Mouse (Mus musculus): ENCODE results near the gene Nisch. TPM values are rescaled to one million over a fixed set of nuclear protein-coding genes. Genes with fewer than 3 reads are reported as not detected.

Nisch gene
- 394 and 407 TPM in 2 replicates for polyA plus RNA-seq (2015; fragmentation: Nextera tagmentation; extraction: Ambion mirVana)

DNA sequence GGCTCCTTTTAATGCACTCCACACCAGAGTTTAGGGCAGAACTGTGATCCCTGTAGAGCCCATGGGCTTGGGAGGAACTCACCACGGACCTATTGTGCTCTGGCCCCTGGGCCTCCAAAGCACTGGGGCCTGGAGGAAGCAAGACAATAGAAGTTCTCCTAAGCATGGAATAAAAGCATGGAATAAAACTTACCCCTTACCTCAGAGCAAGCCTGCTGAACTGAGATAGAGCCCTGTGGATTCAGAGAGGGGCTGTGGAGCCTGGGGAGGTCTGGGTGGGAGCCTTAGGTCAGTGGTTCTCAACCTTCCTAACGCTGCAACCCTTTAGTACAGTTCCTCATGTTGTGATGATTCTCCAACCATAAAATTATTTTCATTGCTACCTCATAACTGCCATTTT is at the start of gene Nisch:
Gene Nisch, minus strand, starts transcription at position 101 of the 400 bp plus-strand sequence.
- Histone ChIP-seq H3K4me1 (peaks cover 30% of the 10 kb centered on the region), H3K4me3 (replicated peaks) (no peak within 1 kb of the TSS; the same call in 1 of the 2 replicates), H3K27ac (replicated peaks) (0 out of 2 replicates have a peak within 1 kb of the TSS, but pooled peaks have one; percentile 17), H3K36me3 (no peaks in the 10 kb centered on the region), H3K9ac (no peak within 1 kb of the TSS), H3K27me3 (no peaks in the 10 kb centered on the region; the same call in 1 of the 2 replicates), H3K4me2 (replicated peaks) (peak within 1 kb of the TSS; percentile 24), H3K9me3 (replicated peaks) (no peaks in the 10 kb centered on the region)
- no peak for ATAC-seq (ENCODE audit: insufficient number of reproducible peaks, low FRiP score, low TSS enrichment, low read depth)
- 66% methylated on average over 2 of the region's 2 CpGs for WGBS

DNA sequence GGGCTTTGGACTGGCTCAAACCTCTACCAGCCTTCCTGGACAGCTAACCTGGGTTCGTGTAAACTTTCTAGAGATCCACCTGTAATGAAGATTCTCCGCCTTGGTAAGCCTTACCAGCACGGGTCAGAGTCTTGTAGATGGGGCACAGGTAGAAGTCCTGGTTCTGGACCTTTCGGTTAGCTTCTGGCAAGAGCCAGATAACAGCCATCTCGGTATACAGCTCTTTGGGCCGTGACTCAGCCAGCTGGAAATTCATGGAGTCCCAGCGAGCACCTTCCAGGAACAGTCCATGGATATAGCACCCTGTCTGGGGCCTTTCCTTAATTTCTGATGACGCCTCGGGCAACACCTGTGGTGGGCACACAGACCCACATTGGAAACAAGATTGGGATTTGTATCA is 44.2 kb upstream of the Nisch start:
- Histone ChIP-seq H3K4me1 (no peaks in the 10 kb centered on the region), H3K27me3 (no peaks in the 10 kb centered on the region), H3K9me3 (replicated peaks) (no peaks in the 10 kb centered on the region), H3K4me2 (replicated peaks) (no peak overlapping the region), H3K27ac (replicated peaks) (no peak overlapping the region), H3K9ac (no peak overlapping the region), H3K4me3 (replicated peaks) (no peak overlapping the region), H3K36me3 (peaks cover 68% of the 10 kb centered on the region)
- no peak for ATAC-seq (ENCODE audit: insufficient number of reproducible peaks, low FRiP score, low TSS enrichment, low read depth)
- WGBS: 95% methylated on average over 9 of the region's 9 CpGs

DNA sequence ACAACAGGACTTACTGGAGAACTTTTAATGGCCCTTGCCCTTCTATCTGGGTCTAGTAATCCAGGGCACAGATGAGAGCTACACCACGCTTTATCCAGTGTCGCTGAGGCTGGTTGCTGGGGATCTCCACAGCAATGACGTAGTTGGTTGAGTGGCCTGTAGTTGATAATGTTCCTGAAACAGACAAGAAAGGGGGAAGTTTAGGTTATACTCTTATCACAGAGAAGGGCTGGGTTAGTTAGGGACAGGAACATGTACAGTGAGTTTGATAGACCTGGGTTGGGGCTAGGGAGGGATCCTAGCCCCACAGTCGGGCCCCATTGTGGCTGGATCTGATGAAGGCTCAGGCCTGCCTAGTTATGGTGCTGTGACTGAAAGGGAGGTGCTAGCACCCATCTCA is 43.6 kb upstream of the Nisch start:
- H3K9ac ChIP-seq: no peak overlapping the region
- H3K27ac ChIP-seq (replicated peaks): no peak overlapping the region
- no peaks in the 10 kb centered on the region for H3K9me3 ChIP-seq (replicated peaks)
- H3K4me2 ChIP-seq (replicated peaks): no peak overlapping the region
- WGBS: 95% methylated on average over 4 of the region's 4 CpGs
- peaks cover 73% of the 10 kb centered on the region for H3K36me3 ChIP-seq
- no peak for ATAC-seq (ENCODE audit: insufficient number of reproducible peaks, low FRiP score, low TSS enrichment, low read depth)
- no peak overlapping the region for H3K4me3 ChIP-seq (replicated peaks)
- H3K27me3 ChIP-seq: no peaks in the 10 kb centered on the region
- no peaks in the 10 kb centered on the region for H3K4me1 ChIP-seq

DNA sequence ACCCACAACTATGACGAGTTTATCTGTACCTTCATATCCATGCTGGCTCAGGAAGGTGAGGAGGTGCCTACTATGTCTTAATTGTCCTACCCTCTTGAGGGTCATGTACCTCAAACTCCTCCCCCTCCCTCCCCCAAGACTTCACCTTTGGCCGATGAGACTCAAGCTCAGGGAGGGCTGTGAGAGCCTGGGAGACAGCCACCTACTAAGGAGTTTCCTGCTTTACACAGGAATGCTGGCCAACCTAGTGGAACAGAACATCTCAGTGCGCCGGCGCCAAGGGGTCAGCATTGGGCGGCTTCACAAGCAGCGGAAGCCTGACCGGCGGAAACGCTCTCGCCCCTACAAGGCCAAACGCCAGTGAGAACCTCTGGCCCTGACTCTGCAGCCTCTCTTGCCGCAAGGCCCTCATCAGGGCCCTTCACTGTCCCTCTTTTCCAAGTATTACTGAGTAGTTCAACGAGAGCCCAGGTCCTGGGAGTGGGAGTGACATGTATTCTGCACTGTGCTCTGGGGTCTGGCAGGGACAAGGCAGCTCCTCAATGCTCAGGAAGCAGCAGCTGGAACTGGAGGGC is 41.8 kb upstream of the Nisch start:
- Histone ChIP-seq H3K27ac (replicated peaks) (no peak overlapping the region), H3K9ac (no peak overlapping the region), H3K9me3 (replicated peaks) (no peaks in the 10 kb centered on the region), H3K4me2 (replicated peaks) (no peak overlapping the region), H3K36me3 (peaks cover 91% of the 10 kb centered on the region), H3K4me3 (replicated peaks) (no peak overlapping the region), H3K27me3 (no peaks in the 10 kb centered on the region), H3K4me1 (no peaks in the 10 kb centered on the region)
- ATAC-seq (ENCODE audit: insufficient number of reproducible peaks, low FRiP score, low TSS enrichment, low read depth): no peak
- WGBS: 96% methylated on average over 14 of the region's 14 CpGs

DNA sequence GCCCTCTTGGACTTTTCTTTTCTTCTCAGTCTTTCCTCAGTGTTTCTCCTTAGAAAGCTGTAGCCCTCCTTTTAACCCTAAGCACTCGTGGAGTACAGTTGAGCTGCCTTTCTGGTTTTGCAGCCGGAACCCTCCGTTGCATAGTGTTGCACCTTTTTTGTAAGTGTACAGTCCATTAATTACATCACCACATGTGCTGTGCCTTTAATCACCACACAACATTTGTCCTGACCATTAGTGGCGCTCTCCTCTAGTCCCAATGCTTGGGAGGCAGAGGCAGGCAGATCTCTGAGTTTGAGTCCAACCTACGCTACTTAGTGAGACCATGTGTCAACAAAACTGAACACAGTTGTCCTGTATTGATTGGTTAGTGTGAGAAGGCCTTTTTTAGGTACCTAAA is 35.3 kb upstream of the Nisch start:
- no peaks in the 10 kb centered on the region for H3K27me3 ChIP-seq
- H3K4me2 ChIP-seq (replicated peaks): peak overlapping the region; percentile 68
- 87% methylated on average over 5 of the region's 5 CpGs for WGBS

DNA sequence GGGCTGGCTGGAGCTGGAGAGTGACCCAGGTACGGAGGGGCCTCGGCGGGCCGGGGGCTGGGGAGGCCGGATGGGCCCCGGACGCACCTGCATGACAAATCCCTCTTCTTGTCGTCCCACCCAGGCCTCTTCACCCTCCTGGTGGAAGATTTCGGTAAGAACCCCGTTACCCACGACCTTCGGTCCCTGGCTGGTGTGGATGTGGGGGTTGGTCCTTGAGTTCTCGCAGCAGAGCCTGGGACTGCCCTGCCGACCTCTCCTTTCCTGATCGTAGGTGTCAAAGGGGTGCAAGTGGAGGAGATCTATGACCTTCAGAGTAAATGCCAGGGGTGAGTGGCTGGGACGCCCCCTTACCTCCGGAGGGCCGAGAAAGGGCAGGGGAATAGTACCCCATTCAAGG is 34.9 kb upstream of the Nisch start:
- ATAC-seq (ENCODE audit: insufficient number of reproducible peaks, low FRiP score, low TSS enrichment, low read depth): no peak
- under 1% methylated on average over 18 of the region's 18 CpGs for WGBS

More for the DNA sequence above, 35.3 kb upstream of the Nisch start:
- Histone ChIP-seq H3K36me3 (peaks cover 45% of the 10 kb centered on the region), H3K9ac (peak overlapping the region; percentile 89), H3K9me3 (replicated peaks) (no peaks in the 10 kb centered on the region), H3K27ac (replicated peaks) (no peak overlapping the region), H3K4me1 (peaks cover 16% of the 10 kb centered on the region), H3K4me3 (replicated peaks) (peak overlapping the region; percentile 75)
- no peak for ATAC-seq (ENCODE audit: insufficient number of reproducible peaks, low FRiP score, low TSS enrichment, low read depth)

DNA sequence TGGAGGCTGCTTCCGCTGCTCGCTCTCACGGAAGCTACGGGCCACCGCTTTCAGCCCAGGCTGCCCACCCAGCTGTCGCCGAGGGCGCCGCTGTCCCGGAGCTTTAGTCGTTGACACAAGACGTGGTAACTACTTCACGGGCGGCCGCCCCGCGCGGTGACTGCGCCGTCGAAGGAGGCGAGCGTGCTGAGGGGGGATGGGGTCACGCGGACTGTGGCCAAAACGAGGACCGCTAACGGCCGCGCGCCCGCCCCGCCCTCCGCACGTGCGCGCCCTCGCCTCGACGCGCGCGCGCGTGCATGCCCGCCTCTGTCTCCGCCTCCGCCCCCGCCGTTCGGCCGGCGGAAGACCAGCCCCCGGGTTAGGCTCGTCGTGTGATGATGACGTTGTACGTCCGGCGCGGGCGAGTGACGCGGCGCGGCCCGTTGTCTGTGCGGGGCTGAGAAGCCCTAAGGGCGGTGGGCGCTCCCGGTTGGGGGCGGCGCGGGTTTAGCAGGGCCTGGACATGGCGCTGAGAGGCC is 34.4 kb upstream of the Nisch start, which contains the start of the genes Phf7 and Bap1:
Gene Phf7, minus strand, starts transcription at position 234 of the 521 bp plus-strand sequence.
Gene Bap1, plus strand, starts transcription at position 367 of the 521 bp plus-strand sequence.
- WGBS: under 1% methylated on average over 75 of the region's 75 CpGs
- ATAC-seq (ENCODE audit: insufficient number of reproducible peaks, low FRiP score, low TSS enrichment, low read depth): peak; percentile 93

More for the DNA sequence above, 34.9 kb upstream of the Nisch start:
- Histone ChIP-seq H3K4me2 (replicated peaks) (peak overlapping the region; percentile 68), H3K9ac (peak overlapping the region; percentile 89), H3K27ac (replicated peaks) (peak overlapping the region; percentile 94), H3K36me3 (peaks cover 40% of the 10 kb centered on the region), H3K27me3 (no peaks in the 10 kb centered on the region), H3K4me1 (peaks cover 16% of the 10 kb centered on the region), H3K9me3 (replicated peaks) (no peaks in the 10 kb centered on the region), H3K4me3 (replicated peaks) (peak overlapping the region; percentile 75)

DNA sequence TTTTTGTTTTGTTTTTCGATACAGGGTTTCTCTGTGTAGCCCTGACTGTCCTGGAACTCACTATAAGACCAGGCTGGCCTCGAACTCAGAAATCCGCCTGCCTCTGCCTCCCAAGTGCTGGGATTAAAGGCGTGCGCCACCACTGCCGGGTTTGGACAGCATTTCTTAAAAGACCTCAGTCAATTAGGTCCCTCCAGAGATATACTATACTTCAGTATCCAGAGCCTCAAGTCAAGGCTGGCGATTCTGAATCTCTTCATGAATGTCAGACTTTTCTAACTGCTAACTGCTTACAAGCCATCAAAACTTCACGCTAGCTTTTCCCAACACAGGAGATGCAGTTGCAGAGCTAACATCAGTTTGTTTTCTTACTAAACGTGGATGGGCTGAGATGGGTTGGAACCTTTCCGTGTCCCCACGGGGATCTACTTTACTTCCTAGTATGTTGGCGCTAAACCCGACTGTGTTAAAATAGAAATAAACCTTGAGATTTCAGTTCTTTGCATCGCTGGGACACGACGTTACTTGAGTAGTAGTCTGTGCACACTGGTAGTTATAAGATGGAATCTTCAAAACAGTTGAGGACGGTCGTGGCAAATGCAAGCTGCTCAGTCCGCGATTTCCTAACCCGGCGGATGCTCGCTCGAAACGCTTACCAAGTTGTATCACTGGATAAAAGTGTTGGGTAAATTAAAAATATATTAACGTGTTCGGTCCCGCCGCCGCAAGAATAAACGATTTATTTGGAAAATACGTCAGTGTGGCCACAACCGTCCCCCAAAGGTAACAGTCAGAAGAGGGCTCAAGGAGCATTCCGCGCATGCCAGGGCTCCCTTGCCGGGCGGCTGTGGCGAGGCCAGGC is 33.7 kb upstream of the Nisch start:
- H3K4me2 ChIP-seq (replicated peaks): peak overlapping the region; percentile 68
- peak overlapping the region; percentile 75 for H3K4me3 ChIP-seq (replicated peaks)
- H3K27me3 ChIP-seq: no peaks in the 10 kb centered on the region
- 17% methylated on average over 38 of the region's 38 CpGs for whole genome bisulfite sequencing
- H3K9ac ChIP-seq: peak overlapping the region; percentile 75
- ATAC-seq (ENCODE audit: insufficient number of reproducible peaks, low FRiP score, low TSS enrichment, low read depth): peak; percentile 88
- peaks cover 16% of the 10 kb centered on the region for H3K4me1 ChIP-seq
- peaks cover 29% of the 10 kb centered on the region for H3K36me3 ChIP-seq
- no peaks in the 10 kb centered on the region for H3K9me3 ChIP-seq (replicated peaks)
- peak overlapping the region; percentile 94 for H3K27ac ChIP-seq (replicated peaks)

More for the DNA sequence above, 34.4 kb upstream of the Nisch start, which contains the start of the genes Phf7 and Bap1:
- no peaks in the 10 kb centered on the region for H3K9me3 ChIP-seq (replicated peaks)
- H3K27me3 ChIP-seq: no peaks in the 10 kb centered on the region
- peak within 1 kb of the TSS; percentile 68 for H3K4me2 ChIP-seq (replicated peaks)
- peak within 1 kb of the TSS; percentile 75 for H3K4me3 ChIP-seq (replicated peaks)
- peaks cover 35% of the 10 kb centered on the region for H3K36me3 ChIP-seq
- peaks cover 16% of the 10 kb centered on the region for H3K4me1 ChIP-seq
- peak within 1 kb of the TSS; percentile 89 for H3K9ac ChIP-seq
- H3K27ac ChIP-seq (replicated peaks): peak within 1 kb of the TSS; percentile 94

DNA sequence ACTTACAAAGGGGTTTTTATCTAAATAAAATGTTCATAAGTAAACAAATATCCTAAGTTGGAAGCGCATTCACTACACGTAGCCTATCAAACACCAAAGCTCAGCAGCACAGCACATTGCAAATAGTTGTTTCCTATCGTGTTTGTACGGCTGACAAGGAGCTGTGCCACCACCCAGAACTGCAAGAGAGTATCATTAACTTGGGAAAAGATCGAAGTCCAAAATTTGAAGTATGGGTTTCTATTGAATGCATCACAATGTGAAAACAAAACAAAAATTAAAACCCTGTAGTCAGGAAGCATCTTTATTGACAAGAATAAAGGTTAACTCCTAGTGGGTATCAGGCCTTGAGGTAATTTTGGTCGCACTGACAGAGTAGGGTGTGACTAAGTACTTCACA is 31.6 kb upstream of the Nisch start:
- WGBS: 90% methylated on average over 6 of the region's 6 CpGs
- Histone ChIP-seq H3K4me2 (replicated peaks) (no peak overlapping the region), H3K4me1 (peaks cover 16% of the 10 kb centered on the region), H3K4me3 (replicated peaks) (no peak overlapping the region), H3K27me3 (no peaks in the 10 kb centered on the region), H3K9ac (no peak overlapping the region), H3K27ac (replicated peaks) (no peak overlapping the region), H3K36me3 (peaks cover 8% of the 10 kb centered on the region; the same call in 1 of the 2 replicates), H3K9me3 (replicated peaks) (no peaks in the 10 kb centered on the region)
- no peak for ATAC-seq (ENCODE audit: insufficient number of reproducible peaks, low FRiP score, low TSS enrichment, low read depth)

DNA sequence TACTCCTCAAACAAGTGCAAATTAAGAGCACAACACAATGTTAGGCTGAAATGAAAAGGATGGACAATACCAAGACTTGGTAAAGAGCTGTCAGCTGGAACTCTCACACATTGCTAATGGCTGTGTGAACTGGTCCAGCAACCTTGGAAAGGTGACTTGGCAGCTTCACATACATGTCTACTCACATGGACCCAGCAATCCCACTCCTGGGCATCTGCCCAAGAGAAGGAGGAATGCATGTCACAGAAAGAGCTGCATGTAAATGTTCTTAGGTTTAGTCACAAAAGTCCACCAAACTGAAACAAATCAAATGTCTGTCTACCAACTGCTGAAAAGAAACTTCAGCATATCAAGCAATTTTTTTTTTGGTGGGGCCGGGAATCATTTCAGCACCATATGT is 29.2 kb upstream of the Nisch start:
- peaks cover 7% of the 10 kb centered on the region for H3K4me1 ChIP-seq
- H3K4me3 ChIP-seq (replicated peaks): no peak overlapping the region
- H3K36me3 ChIP-seq: no peaks in the 10 kb centered on the region
- H3K4me2 ChIP-seq (replicated peaks): no peak overlapping the region
- no peak overlapping the region for H3K9ac ChIP-seq
- H3K27me3 ChIP-seq: no peaks in the 10 kb centered on the region
- no peaks in the 10 kb centered on the region for H3K9me3 ChIP-seq (replicated peaks)
- H3K27ac ChIP-seq (replicated peaks): no peak overlapping the region
- WGBS: 73% methylated on average over 1 of the region's 1 CpGs
- no peak for ATAC-seq (ENCODE audit: insufficient number of reproducible peaks, low FRiP score, low TSS enrichment, low read depth)

DNA sequence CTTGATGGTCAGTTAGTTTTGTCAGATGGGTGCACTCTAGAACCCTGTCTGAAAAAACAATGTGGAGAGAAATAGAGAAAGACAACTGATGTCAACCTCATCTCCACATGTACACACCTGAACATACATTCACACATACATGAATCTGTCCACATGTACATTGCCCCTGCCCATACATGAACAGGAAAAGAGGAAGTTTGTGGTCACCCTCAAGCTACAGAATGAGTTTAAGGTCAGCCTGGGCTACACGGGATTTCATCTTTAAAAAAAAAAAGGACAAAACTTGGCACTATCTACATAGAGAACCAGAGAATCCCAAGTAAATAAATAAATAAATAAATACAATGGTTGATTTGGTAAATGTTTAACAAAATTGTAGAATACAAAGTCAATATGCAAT is 28.0 kb upstream of the Nisch start:
- WGBS: 76% methylated on average over 1 of the region's 1 CpGs
- no peak for ATAC-seq (ENCODE audit: insufficient number of reproducible peaks, low FRiP score, low TSS enrichment, low read depth)
- H3K36me3 ChIP-seq: no peaks in the 10 kb centered on the region

More for the DNA sequence above, 28.0 kb upstream of the Nisch start:
- no peak overlapping the region for H3K4me2 ChIP-seq (replicated peaks)
- no peaks in the 10 kb centered on the region for H3K9me3 ChIP-seq (replicated peaks)
- peaks cover 6% of the 10 kb centered on the region for H3K4me1 ChIP-seq
- no peak overlapping the region for H3K9ac ChIP-seq
- no peak overlapping the region for H3K4me3 ChIP-seq (replicated peaks)
- no peak overlapping the region for H3K27ac ChIP-seq (replicated peaks)
- no peaks in the 10 kb centered on the region for H3K27me3 ChIP-seq

Measured in embryonic facial prominence, embryonic 15.5 days (tissue).